Comparison of ENCODE assay signal across 11 mouse cellular contexts in the genomic region with DNA sequence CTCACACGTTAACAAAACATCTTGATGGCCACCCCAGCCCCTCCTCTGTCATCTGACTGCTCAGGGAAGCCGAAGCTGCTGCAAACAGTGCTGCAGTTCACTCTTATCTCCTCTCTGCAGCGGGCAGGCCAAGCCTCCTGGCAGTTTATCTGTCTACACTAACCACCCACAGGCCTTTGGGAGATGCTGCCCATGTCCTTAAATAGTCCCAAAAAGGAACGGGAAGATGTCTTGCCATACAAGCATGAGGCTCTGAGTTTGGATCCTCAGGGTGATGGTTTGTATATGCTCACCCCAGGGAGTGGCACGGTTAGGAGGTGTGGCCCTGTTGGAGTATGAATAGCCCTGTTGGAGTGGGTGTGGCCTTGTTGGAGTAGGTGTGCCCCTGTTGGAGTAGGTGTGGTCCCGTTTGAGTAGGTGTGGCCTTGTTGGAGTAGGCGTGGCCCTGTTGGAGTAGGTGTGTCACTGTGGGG. TPM values are rescaled to one million over a fixed set of nuclear protein-coding genes. Genes with fewer than 3 reads are reported as not detected.
A peak's percentile ranks its signal among the peaks of the same experiment; 100 is the strongest.
DNase-seq lines count a peak whose midpoint lies in the region; ATAC-seq lines count a peak whose summit lies in the region.
"Had no signal": no experiment of that assay in that cellular context is flagged by ENCODE, and none has a peak within 500 bp of the region (broad histone marks: within the 10 kb centered on the region; RNA-seq: fewer than 3 reads in every experiment).

No protein-coding gene starts in this region.

- H3K36me3 ChIP-seq in limb, embryonic 12.5 days: no peaks in the 10 kb centered on the region
- no peaks in the 10 kb centered on the region for H3K36me3 ChIP-seq in limb, embryonic 10.5 days
- H3K36me3 ChIP-seq in liver, embryonic 11.5 days (ENCODE audit: control insufficient read depth, insufficient read depth, low read length): no peaks in the 10 kb centered on the region
- no peaks in the 10 kb centered on the region for H3K36me3 ChIP-seq in stomach, embryonic 14.5 days (ENCODE audit: control insufficient read depth, insufficient read depth, low read length)

- H3K27ac ChIP-seq in limb, embryonic 12.5 days: 0 out of 2 replicates have a peak overlapping the region, but pooled peaks have one; percentile 17
- H3K27ac ChIP-seq in limb, embryonic 10.5 days: no peak overlapping the region
- peak overlapping the region; percentile 95 for H3K27ac ChIP-seq in liver, embryonic 11.5 days (ENCODE audit: low read depth, low read length)
- no peak overlapping the region for H3K27ac ChIP-seq in stomach, embryonic 14.5 days (ENCODE audit: low read length)

- no peak for ATAC-seq in limb, embryonic 12.5 days (ENCODE audit: insufficient number of reproducible peaks, insufficient read depth, low FRiP score, low TSS enrichment, low read depth)
- peak; percentile 99 for ATAC-seq in liver, embryonic 11.5 days (replicated peaks; ENCODE audit: low FRiP score)
- ATAC-seq in stomach, embryonic 14.5 days (ENCODE audit: insufficient number of reproducible peaks, insufficient read depth, low FRiP score, low read depth): peak; percentile 85

- H3K9ac ChIP-seq in limb, embryonic 12.5 days (replicated peaks): no peak overlapping the region
- peak overlapping the region; percentile 59 for H3K9ac ChIP-seq in liver, embryonic 11.5 days (ENCODE audit: low read depth, low read length)
- no peak overlapping the region for H3K9ac ChIP-seq in stomach, embryonic 14.5 days (replicated peaks; ENCODE audit: low read depth, low read length)

- 64% methylated on average over 7 of the region's 7 CpGs for WGBS in limb, embryonic 12.5 days
- 61% methylated on average over 7 of the region's 7 CpGs for WGBS in limb, embryonic 10.5 days
- 20% methylated on average over 7 of the region's 7 CpGs for WGBS in liver, embryonic 11.5 days
- 52% methylated on average over 7 of the region's 7 CpGs for WGBS in stomach, embryonic 14.5 days

- no peaks in the 10 kb centered on the region for H3K27me3 ChIP-seq in limb, embryonic 12.5 days
- H3K27me3 ChIP-seq in limb, embryonic 10.5 days (ENCODE audit: low read depth, poor library complexity, severe bottlenecking): no peaks in the 10 kb centered on the region
- no peaks in the 10 kb centered on the region for H3K27me3 ChIP-seq in liver, embryonic 11.5 days (replicated peaks; ENCODE audit: control insufficient read depth, insufficient read depth, low read length)
- H3K27me3 ChIP-seq in stomach, embryonic 14.5 days (ENCODE audit: control insufficient read depth, insufficient read depth, low read length): no peaks in the 10 kb centered on the region

- intact Hi-C loops in gastrocnemius, postnatal 14 days (cut with DNase I; ENCODE audit: low total_unique reads): no loop called here

- 0 out of 2 replicates have a peak, but pooled peaks cover 11% of the 10 kb centered on the region for H3K4me1 ChIP-seq in limb, embryonic 12.5 days (replicated peaks)
- peaks cover 23% of the 10 kb centered on the region; the same call in 1 of the 2 replicates for H3K4me1 ChIP-seq in limb, embryonic 10.5 days
- H3K4me1 ChIP-seq in liver, embryonic 11.5 days (replicated peaks; ENCODE audit: control insufficient read depth, insufficient read depth, low read length): peaks cover 21% of the 10 kb centered on the region
- no peaks in the 10 kb centered on the region for H3K4me1 ChIP-seq in stomach, embryonic 14.5 days (ENCODE audit: control insufficient read depth, insufficient read depth, low read length)

- no peak for DNase-seq in limb, embryonic 10.5 days (ENCODE audit: low spot score)
- DNase-seq in c-Kit-negative CD71-positive TER-119-positive erythroid progenitor cells, embryonic 14.5 days (ENCODE audit: low read depth, low spot score): peak; percentile 82
- DNase-seq in liver, embryonic 11.5 days (ENCODE audit: low spot score): peak; percentile 79
- no peak for DNase-seq in gastrocnemius, postnatal 14 days
- DNase-seq in thymus, postnatal 14 days: no peak
- no peak for DNase-seq in testis, postnatal 10 days (ENCODE audit: low spot score)
- DNase-seq: adrenal gland, postnatal 36 days; heart, postnatal 4 days; lung, adult 18-20 months had no signal

- no peak overlapping the region for H3K4me3 ChIP-seq in limb, embryonic 12.5 days (replicated peaks)
- H3K4me3 ChIP-seq in limb, embryonic 10.5 days: no peak overlapping the region
- no peak overlapping the region for H3K4me3 ChIP-seq in liver, embryonic 11.5 days (ENCODE audit: low read depth, low read length)
- no peak overlapping the region for H3K4me3 ChIP-seq in stomach, embryonic 14.5 days (ENCODE audit: low read depth, low read length)

- H3K9me3 ChIP-seq in limb, embryonic 12.5 days: peaks cover 2% of the 10 kb centered on the region; the same call in 1 of the 2 replicates
- no peaks in the 10 kb centered on the region for H3K9me3 ChIP-seq in limb, embryonic 10.5 days (replicated peaks)
- H3K9me3 ChIP-seq in liver, embryonic 11.5 days (ENCODE audit: control insufficient read depth, low read length): no peaks in the 10 kb centered on the region
- no peaks in the 10 kb centered on the region for H3K9me3 ChIP-seq in stomach, embryonic 14.5 days (ENCODE audit: control insufficient read depth, low read depth, low read length)

- H3K4me2 ChIP-seq in limb, embryonic 12.5 days: no peak overlapping the region
- peak overlapping the region; percentile 57 for H3K4me2 ChIP-seq in liver, embryonic 11.5 days
- no peak overlapping the region for H3K4me2 ChIP-seq in stomach, embryonic 14.5 days (replicated peaks; ENCODE audit: low read depth, low read length)

RNA-seq across cellular contexts. Expression of a gene that starts 51.3 kb away (rescaled TPM):
- polyA plus RNA-seq in limb, embryonic 12.5 days (2016; fragmentation: Nextera tagmentation; extraction: Ambion mirVana): 72.9 and 73.8 TPM in 2 replicates
- 67.3 and 67.9 TPM in 2 replicates for polyA plus RNA-seq in limb, embryonic 10.5 days (2016; fragmentation: Nextera tagmentation; extraction: Ambion mirVana)
- polyA plus RNA-seq in liver, embryonic 11.5 days (2014; fragmentation: Nextera tagmentation; extraction: Ambion mirVana): 83.9 and 89.4 TPM in 2 replicates
- polyA plus RNA-seq in stomach, embryonic 14.5 days (2014; fragmentation: Nextera tagmentation; extraction: Ambion mirVana): 67.7 and 71.7 TPM in 2 replicates
- 10 to 100 TPM; 34.1 to 39.6 TPM for total RNA-seq in gastrocnemius, postnatal 14 days (2021)

RNA-seq across cellular contexts. Expression of a gene that starts 58.6 kb away (rescaled TPM):
- 510 and 528 TPM in 2 replicates for polyA plus RNA-seq in limb, embryonic 12.5 days (2016; fragmentation: Nextera tagmentation; extraction: Ambion mirVana)
- 299 and 383 TPM in 2 replicates for polyA plus RNA-seq in limb, embryonic 10.5 days (2016; fragmentation: Nextera tagmentation; extraction: Ambion mirVana)
- 360 and 390 TPM in 2 replicates for polyA plus RNA-seq in liver, embryonic 11.5 days (2014; fragmentation: Nextera tagmentation; extraction: Ambion mirVana)
- 506 and 565 TPM in 2 replicates for polyA plus RNA-seq in stomach, embryonic 14.5 days (2014; fragmentation: Nextera tagmentation; extraction: Ambion mirVana)
- total RNA-seq in gastrocnemius, postnatal 14 days (2021): 100 to 1,000 TPM in 1 of 2 experiments, 10 to 100 TPM in 1; 76.9 to 163 TPM

Comparison
In these comparisons a context has a peak if more than half of its experiments do, and no peak if none do; other contexts are left out.
1. H3K27ac ChIP-seq: peak in limb, embryonic 12.5 days (single experiment) and liver, embryonic 11.5 days (single experiment); none in limb, embryonic 10.5 days (single experiment) and stomach, embryonic 14.5 days (single experiment).
2. DNase-seq: peak in c-Kit-negative CD71-positive TER-119-positive erythroid progenitor cells, embryonic 14.5 days (single experiment) and liver, embryonic 11.5 days (single experiment); none in limb, embryonic 10.5 days (single experiment), gastrocnemius, postnatal 14 days (single experiment), thymus, postnatal 14 days (single experiment) and testis, postnatal 10 days (single experiment).